Mouse (Mus musculus): ENCODE data around the gene Stx1b. TPM values are rescaled to one million over a fixed set of nuclear protein-coding genes. Genes with fewer than 3 reads are reported as not detected.
A peak's percentile ranks its signal among the peaks of the same experiment; 100 is the strongest.

Gene Stx1b
- polyA plus RNA-seq, 1 experiment: 4.4 TPM

GRCm38 (mm10) chr7:127771262-127771661 is 53.1 kb downstream of the Stx1b start:
- peak; percentile 40; the same call in 1 of the 2 replicates for TF ChIP-seq POLR2A (IDR thresholded peaks at IDR 0.05; ENCODE audit: low read depth, low read length)
- no peak for TF ChIP-seq CTCF (IDR thresholded peaks at IDR 0.05; ENCODE audit: borderline replicate concordance, insufficient read depth, low read length)
- Histone ChIP-seq H3K27ac (ENCODE audit: insufficient read depth, low read length) (no peak overlapping the region), H3K4me1 (ENCODE audit: control insufficient read depth, insufficient read depth, low read length) (no peaks in the 10 kb centered on the region; the same call in none of the 2 replicates), H3K4me3 (ENCODE audit: insufficient read depth, low read length) (peak overlapping the region; percentile 81)

DNA sequence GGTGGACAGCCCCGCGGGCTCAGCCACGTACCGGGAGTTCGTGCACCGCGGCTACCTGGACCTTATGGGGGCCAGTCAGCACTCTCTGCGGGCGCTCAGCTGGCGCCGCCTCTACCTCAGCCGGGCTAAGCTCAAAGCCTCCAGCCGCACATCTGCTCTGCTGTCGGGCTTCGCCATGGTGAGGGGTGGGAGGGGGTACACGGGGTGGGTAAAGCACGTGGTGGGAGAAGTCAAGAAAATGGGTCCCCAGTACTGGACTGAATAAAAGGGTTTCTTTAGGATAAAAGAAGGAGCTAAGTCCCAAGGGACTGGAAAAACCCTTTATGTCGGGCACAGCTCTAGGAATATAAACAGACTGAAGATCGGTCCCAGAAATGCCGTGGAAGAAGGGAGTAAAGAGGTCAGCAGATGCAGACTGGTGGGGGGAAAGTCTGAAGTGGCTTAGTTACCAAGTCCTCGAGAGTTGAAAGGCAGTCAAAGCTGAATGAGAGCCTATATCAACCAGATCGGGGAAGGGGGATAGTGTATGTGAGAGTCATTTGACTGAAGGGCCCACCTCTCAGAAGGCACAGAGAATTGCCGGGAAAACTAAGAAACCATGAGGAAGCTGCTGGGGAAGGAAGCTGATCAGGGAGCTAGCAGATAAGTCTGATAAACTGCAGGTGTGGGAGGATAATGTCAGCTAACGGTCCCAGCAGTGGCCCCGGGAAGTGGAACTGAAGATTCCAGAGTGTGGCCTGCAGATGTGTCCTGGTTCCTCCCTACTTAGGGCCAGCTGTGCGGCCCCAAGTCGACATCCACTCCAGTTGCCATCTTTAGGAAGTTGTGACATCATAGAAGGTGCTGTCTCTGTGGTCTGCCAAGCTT is 54.1 kb downstream of the Stx1b start:
- TF ChIP-seq CTCF (IDR thresholded peaks at IDR 0.05; ENCODE audit: borderline replicate concordance, insufficient read depth, low read length) (no peak), POLR2A (IDR thresholded peaks at IDR 0.05; ENCODE audit: low read depth, low read length) (0 out of 2 replicates have a peak, but pooled peaks have one; percentile 42)
- Histone ChIP-seq H3K27ac (ENCODE audit: insufficient read depth, low read length) (peak overlapping the region; percentile 74), H3K4me3 (ENCODE audit: insufficient read depth, low read length) (peak overlapping the region; percentile 81), H3K4me1 (ENCODE audit: control insufficient read depth, insufficient read depth, low read length) (no peaks in the 10 kb centered on the region; the same call in none of the 2 replicates)

DNA sequence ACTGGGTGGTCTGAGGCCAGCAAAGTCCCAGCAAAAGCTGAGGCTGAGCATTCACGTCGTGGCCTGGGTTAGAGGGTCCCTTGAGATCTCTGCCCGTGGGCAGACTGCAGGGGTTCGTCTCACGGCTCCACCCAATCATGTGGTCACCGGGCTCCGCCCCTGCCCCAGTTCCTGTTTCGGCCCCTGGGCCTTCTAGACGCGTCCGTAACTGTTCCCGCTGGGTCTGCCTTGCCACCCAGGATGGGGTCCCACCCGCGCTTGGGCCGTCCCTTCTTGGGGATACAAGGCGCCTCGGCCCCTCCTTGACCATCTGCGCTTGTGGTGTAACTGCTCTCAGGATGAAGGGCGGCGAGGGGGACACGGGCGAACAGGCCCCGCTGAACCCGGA is 54.7 kb downstream of the Stx1b start, which contains the start of gene Orai3:
Orai3 (plus strand) TSS at position 165 of the 388 bp plus-strand sequence.
- H3K4me1 ChIP-seq (ENCODE audit: control insufficient read depth, insufficient read depth, low read length): no peaks in the 10 kb centered on the region; the same call in none of the 2 replicates
- peak within 1 kb of the TSS; percentile 74 for H3K27ac ChIP-seq (ENCODE audit: insufficient read depth, low read length)
- peak within 1 kb of the TSS; percentile 81 for H3K4me3 ChIP-seq (ENCODE audit: insufficient read depth, low read length)
- TF ChIP-seq CTCF (IDR thresholded peaks at IDR 0.05; ENCODE audit: borderline replicate concordance, insufficient read depth, low read length) (no peak), POLR2A (IDR thresholded peaks at IDR 0.05; ENCODE audit: low read depth, low read length) (peak; percentile 94)

GRCm38 (mm10) chr7:127768997-127769593 is 55.3 kb downstream of the Stx1b start:
- Histone ChIP-seq H3K4me3 (ENCODE audit: insufficient read depth, low read length) (peak overlapping the region; percentile 81), H3K27ac (ENCODE audit: insufficient read depth, low read length) (peak overlapping the region; percentile 73), H3K4me1 (ENCODE audit: control insufficient read depth, insufficient read depth, low read length) (no peaks in the 10 kb centered on the region; the same call in none of the 2 replicates)
- TF ChIP-seq CTCF (IDR thresholded peaks at IDR 0.05; ENCODE audit: borderline replicate concordance, insufficient read depth, low read length): no peak
- TF ChIP-seq POLR2A (IDR thresholded peaks at IDR 0.05; ENCODE audit: low read depth, low read length): 0 out of 2 replicates have a peak, but pooled peaks have one; percentile 18

DNA sequence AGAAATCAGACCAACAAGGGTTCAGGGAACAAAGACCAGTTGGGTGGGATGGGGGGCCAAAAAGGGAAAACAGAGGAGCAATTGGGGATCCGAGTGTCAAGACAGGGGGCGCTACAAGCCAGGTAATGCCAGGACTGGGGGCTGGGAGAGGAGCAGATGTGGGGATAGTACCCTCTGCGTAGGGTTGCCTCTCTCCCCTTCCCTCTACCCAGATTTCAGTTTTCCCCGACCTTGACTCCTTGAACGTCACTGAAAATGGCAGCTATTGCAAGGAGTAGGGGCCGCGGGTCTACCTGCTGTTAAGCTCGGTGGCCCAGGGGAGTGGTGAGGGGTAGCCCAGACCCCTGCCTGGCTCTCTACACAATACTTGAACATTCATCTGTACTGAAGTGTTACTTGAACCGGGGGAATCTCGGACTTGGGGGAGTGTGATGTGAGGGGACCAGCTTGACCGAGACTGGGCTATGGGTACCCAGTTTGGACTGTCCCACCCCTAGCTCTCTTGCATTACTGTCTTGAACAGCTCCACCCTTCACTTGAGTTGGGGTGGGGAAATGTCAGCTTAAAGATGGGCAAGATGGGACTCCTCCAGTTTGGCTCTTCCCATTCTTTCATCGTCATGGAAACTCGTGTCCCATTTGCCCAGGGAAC is 55.9 kb downstream of the Stx1b start:
- H3K4me1 ChIP-seq (ENCODE audit: control insufficient read depth, insufficient read depth, low read length): no peaks in the 10 kb centered on the region; the same call in none of the 2 replicates
- no peak for TF ChIP-seq POLR2A (IDR thresholded peaks at IDR 0.05; ENCODE audit: low read depth, low read length)
- no peak for TF ChIP-seq CTCF (IDR thresholded peaks at IDR 0.05; ENCODE audit: borderline replicate concordance, insufficient read depth, low read length)
- H3K27ac ChIP-seq (ENCODE audit: insufficient read depth, low read length): no peak overlapping the region
- no peak overlapping the region for H3K4me3 ChIP-seq (ENCODE audit: insufficient read depth, low read length)

- Histone ChIP-seq H3K27ac (ENCODE audit: insufficient read depth, low read length) (no peak overlapping the region), H3K4me1 (ENCODE audit: control insufficient read depth, insufficient read depth, low read length) (no peaks in the 10 kb centered on the region; the same call in none of the 2 replicates), H3K4me3 (ENCODE audit: insufficient read depth, low read length) (no peak overlapping the region)
- TF ChIP-seq POLR2A (IDR thresholded peaks at IDR 0.05; ENCODE audit: low read depth, low read length) (no peak), CTCF (IDR thresholded peaks at IDR 0.05; ENCODE audit: borderline replicate concordance, insufficient read depth, low read length) (no peak)
These were observed 56.5 kb downstream of the Stx1b start for GRCm38 (mm10) chr7:127767671-127768345.

- Histone ChIP-seq H3K4me1 (ENCODE audit: control insufficient read depth, insufficient read depth, low read length) (no peaks in the 10 kb centered on the region; the same call in 1 of the 2 replicates), H3K27ac (ENCODE audit: insufficient read depth, low read length) (no peak overlapping the region), H3K4me3 (ENCODE audit: insufficient read depth, low read length) (no peak overlapping the region)
- TF ChIP-seq POLR2A (IDR thresholded peaks at IDR 0.05; ENCODE audit: low read depth, low read length) (no peak), CTCF (IDR thresholded peaks at IDR 0.05; ENCODE audit: borderline replicate concordance, insufficient read depth, low read length) (no peak)
These were observed 57.3 kb downstream of the Stx1b start for GRCm38 (mm10) chr7:127766851-127767609.

- TF ChIP-seq POLR2A (IDR thresholded peaks at IDR 0.05; ENCODE audit: low read depth, low read length): no peak
- no peak for TF ChIP-seq CTCF (IDR thresholded peaks at IDR 0.05; ENCODE audit: borderline replicate concordance, insufficient read depth, low read length)
- no peak overlapping the region for H3K27ac ChIP-seq (ENCODE audit: insufficient read depth, low read length)
- H3K4me1 ChIP-seq (ENCODE audit: control insufficient read depth, insufficient read depth, low read length): 0 out of 2 replicates have a peak, but pooled peaks cover under 1% of the 10 kb centered on the region
- H3K4me3 ChIP-seq (ENCODE audit: insufficient read depth, low read length): no peak overlapping the region
These were observed 58.6 kb downstream of the Stx1b start for GRCm38 (mm10) chr7:127765756-127766155.
